Mouse (Mus musculus): Measurements from ENCODE around the gene Tmem165. TPM values are rescaled to one million over a fixed set of nuclear protein-coding genes. Genes with fewer than 3 reads are reported as not detected.

The Tmem165 gene
- polyA plus RNA-seq, 1 experiment = 26.0 TPM

GRCm38 (mm10) chr5:76190609-76191008, 6.9 kb downstream of the Tmem165 start:
- TF ChIP-seq CTCF (IDR thresholded peaks at IDR 0.05; ENCODE audit: control insufficient read depth, insufficient read depth, low read length) (no peak), POLR2A (IDR thresholded peaks at IDR 0.05; ENCODE audit: borderline replicate concordance, control insufficient read depth, low read depth, low read length) (no peak)
- Histone ChIP-seq H3K27ac (ENCODE audit: control insufficient read depth, insufficient read depth, low read depth, low read length, poor library complexity) (no peak overlapping the region), H3K4me1 (ENCODE audit: control insufficient read depth, insufficient read depth, low read length) (peaks cover 4% of the 10 kb centered on the region), H3K4me3 (replicated peaks; ENCODE audit: control insufficient read depth, low read depth, low read length) (no peak overlapping the region)
- 70% methylated on average over 4 of the region's 4 CpGs for WGBS

- no peak for TF ChIP-seq CTCF (IDR thresholded peaks at IDR 0.05; ENCODE audit: control insufficient read depth, insufficient read depth, low read length)
- no peak for TF ChIP-seq POLR2A (IDR thresholded peaks at IDR 0.05; ENCODE audit: borderline replicate concordance, control insufficient read depth, low read depth, low read length)
- Histone ChIP-seq H3K4me3 (replicated peaks; ENCODE audit: control insufficient read depth, low read depth, low read length) (no peak overlapping the region), H3K4me1 (ENCODE audit: control insufficient read depth, insufficient read depth, low read length) (no peaks in the 10 kb centered on the region; the same call in 1 of the 2 replicates), H3K27ac (ENCODE audit: control insufficient read depth, insufficient read depth, low read depth, low read length, poor library complexity) (no peak overlapping the region)
These were observed 9.4 kb downstream of the Tmem165 start for GRCm38 (mm10) chr5:76193075-76193474.

DNA sequence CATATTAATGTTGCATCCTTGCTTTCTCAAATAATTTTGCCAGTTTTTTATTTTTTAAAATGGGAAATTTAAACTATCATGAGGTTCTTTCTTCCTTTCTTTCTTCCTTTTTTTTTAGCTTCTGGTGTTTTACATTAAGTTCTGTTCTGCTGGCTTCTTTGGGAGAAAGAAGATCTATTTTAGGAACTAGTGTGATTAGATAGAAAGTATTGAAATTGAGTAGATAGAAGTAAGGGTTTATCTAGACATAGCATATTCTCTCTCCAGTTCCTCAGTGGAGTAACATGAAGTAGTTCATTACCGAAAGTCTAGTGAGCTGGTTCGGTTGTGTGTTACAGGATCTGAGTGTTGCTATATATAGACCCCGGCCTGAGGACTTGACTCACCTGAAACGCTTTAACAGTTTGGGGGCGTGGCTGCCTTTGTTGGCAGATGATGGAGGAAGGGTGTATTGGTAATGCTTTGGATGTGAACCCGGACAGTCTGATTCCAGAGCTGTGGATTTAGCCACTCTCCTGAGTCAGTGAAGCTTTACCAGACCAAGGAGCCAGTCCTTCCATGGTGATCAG, 10.8 kb downstream of the Tmem165 start:
- H3K27ac ChIP-seq (ENCODE audit: control insufficient read depth, insufficient read depth, low read depth, low read length, poor library complexity) = no peak overlapping the region
- no peak overlapping the region for H3K4me3 ChIP-seq (replicated peaks; ENCODE audit: control insufficient read depth, low read depth, low read length)
- 73% methylated on average over 6 of the region's 6 CpGs for WGBS
- H3K4me1 ChIP-seq (ENCODE audit: control insufficient read depth, insufficient read depth, low read length) = no peaks in the 10 kb centered on the region; the same call in 1 of the 2 replicates
- no peak for TF ChIP-seq POLR2A (IDR thresholded peaks at IDR 0.05; ENCODE audit: borderline replicate concordance, control insufficient read depth, low read depth, low read length)
- no peak for TF ChIP-seq CTCF (IDR thresholded peaks at IDR 0.05; ENCODE audit: control insufficient read depth, insufficient read depth, low read length)

GRCm38 (mm10) chr5:76199346-76199745, 15.7 kb downstream of the Tmem165 start:
- 91% methylated on average over 13 of the region's 13 CpGs for WGBS
- no peak for TF ChIP-seq POLR2A (IDR thresholded peaks at IDR 0.05; ENCODE audit: borderline replicate concordance, control insufficient read depth, low read depth, low read length)
- TF ChIP-seq CTCF (IDR thresholded peaks at IDR 0.05; ENCODE audit: control insufficient read depth, insufficient read depth, low read length) = no peak
- Histone ChIP-seq H3K4me3 (replicated peaks; ENCODE audit: control insufficient read depth, low read depth, low read length) (no peak overlapping the region), H3K4me1 (ENCODE audit: control insufficient read depth, insufficient read depth, low read length) (no peaks in the 10 kb centered on the region), H3K27ac (ENCODE audit: control insufficient read depth, insufficient read depth, low read depth, low read length, poor library complexity) (no peak overlapping the region)

DNA sequence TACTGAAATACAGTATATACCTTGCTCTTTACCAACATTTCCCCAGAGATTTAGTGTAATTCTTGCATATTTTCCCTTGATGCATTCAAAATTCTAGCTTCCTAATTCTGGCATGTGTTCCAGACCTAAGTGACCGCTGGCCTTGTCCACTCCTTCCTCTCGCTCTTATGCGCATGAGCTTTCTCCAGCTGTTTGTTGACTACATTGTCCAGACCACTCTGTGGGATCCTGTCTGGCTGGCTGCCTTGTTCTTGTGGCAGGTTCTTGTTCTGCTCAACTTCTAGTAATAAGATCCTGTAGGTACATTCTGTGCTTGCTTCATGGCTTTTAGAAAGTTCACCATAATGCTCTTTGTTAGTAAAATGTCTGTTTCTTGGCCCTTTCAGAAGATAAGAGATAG, 19.5 kb downstream of the Tmem165 start:
- WGBS = 92% methylated on average over 3 of the region's 3 CpGs
- Histone ChIP-seq H3K4me3 (replicated peaks; ENCODE audit: control insufficient read depth, low read depth, low read length) (no peak overlapping the region), H3K4me1 (ENCODE audit: control insufficient read depth, insufficient read depth, low read length) (no peaks in the 10 kb centered on the region), H3K27ac (ENCODE audit: control insufficient read depth, insufficient read depth, low read depth, low read length, poor library complexity) (no peak overlapping the region)
- TF ChIP-seq POLR2A (IDR thresholded peaks at IDR 0.05; ENCODE audit: borderline replicate concordance, control insufficient read depth, low read depth, low read length) (no peak), CTCF (IDR thresholded peaks at IDR 0.05; ENCODE audit: control insufficient read depth, insufficient read depth, low read length) (no peak)

DNA sequence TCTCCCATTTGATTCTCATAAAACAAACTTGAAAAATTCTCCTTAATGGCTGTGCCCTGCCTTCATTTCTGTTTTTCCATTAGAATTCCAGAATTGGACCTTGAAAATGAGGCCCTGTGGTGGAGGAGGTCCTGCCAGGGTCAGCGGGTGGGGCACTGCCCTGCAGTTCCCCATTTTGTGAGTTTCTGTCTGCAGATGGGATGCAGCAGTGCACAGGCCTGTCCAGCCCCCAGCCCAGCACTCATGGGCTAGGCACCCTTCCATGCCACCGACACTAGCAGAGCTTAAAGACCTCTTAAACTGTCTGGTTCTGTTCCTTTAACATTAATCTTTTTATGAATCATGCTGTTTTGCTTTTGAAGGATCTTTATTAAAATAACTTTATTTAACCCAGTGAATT, 22.2 kb downstream of the Tmem165 start:
- Histone ChIP-seq H3K4me3 (replicated peaks; ENCODE audit: control insufficient read depth, low read depth, low read length) (no peak overlapping the region), H3K4me1 (ENCODE audit: control insufficient read depth, insufficient read depth, low read length) (no peaks in the 10 kb centered on the region), H3K27ac (ENCODE audit: control insufficient read depth, insufficient read depth, low read depth, low read length, poor library complexity) (no peak overlapping the region)
- 67% methylated on average over 2 of the region's 2 CpGs for WGBS
- TF ChIP-seq CTCF (IDR thresholded peaks at IDR 0.05; ENCODE audit: control insufficient read depth, insufficient read depth, low read length) = no peak
- TF ChIP-seq POLR2A (IDR thresholded peaks at IDR 0.05; ENCODE audit: borderline replicate concordance, control insufficient read depth, low read depth, low read length) = no peak

DNA sequence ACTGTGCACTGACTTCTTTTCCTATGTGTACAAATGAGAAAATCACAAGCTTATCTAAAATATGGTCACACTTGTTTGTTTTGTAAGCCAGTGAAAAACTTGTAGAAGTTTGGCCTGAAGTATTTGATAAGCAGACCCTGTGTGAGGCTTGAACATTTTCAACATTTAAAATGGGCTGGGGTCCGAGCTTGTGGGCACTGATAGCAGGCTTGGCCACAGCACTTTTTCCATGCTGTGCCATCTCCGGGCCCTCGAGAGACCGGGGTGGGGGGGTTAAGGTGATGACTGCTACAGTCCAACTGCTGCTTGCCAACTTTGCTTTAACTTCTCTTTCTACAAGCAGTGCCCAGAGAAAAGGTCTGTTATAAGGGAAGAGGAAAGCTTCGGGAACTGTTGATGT, 24.4 kb downstream of the Tmem165 start:
- WGBS = 90% methylated on average over 5 of the region's 5 CpGs
- TF ChIP-seq CTCF (IDR thresholded peaks at IDR 0.05; ENCODE audit: control insufficient read depth, insufficient read depth, low read length) = no peak
- TF ChIP-seq POLR2A (IDR thresholded peaks at IDR 0.05; ENCODE audit: borderline replicate concordance, control insufficient read depth, low read depth, low read length) = no peak
- H3K4me3 ChIP-seq (replicated peaks; ENCODE audit: control insufficient read depth, low read depth, low read length) = no peak overlapping the region
- H3K27ac ChIP-seq (ENCODE audit: control insufficient read depth, insufficient read depth, low read depth, low read length, poor library complexity) = no peak overlapping the region
- no peaks in the 10 kb centered on the region for H3K4me1 ChIP-seq (ENCODE audit: control insufficient read depth, insufficient read depth, low read length)

- no peaks in the 10 kb centered on the region for H3K4me1 ChIP-seq (ENCODE audit: control insufficient read depth, insufficient read depth, low read length)
- 66% methylated on average over 6 of the region's 6 CpGs for WGBS
- 0 out of 2 replicates have a peak, but pooled peaks have one; percentile 4 for TF ChIP-seq CTCF (IDR thresholded peaks at IDR 0.05; ENCODE audit: control insufficient read depth, insufficient read depth, low read length)
- TF ChIP-seq POLR2A (IDR thresholded peaks at IDR 0.05; ENCODE audit: borderline replicate concordance, control insufficient read depth, low read depth, low read length) = no peak
- no peak overlapping the region for H3K4me3 ChIP-seq (replicated peaks; ENCODE audit: control insufficient read depth, low read depth, low read length)
- H3K27ac ChIP-seq (ENCODE audit: control insufficient read depth, insufficient read depth, low read depth, low read length, poor library complexity) = no peak overlapping the region
These were observed 33.0 kb downstream of the Tmem165 start for GRCm38 (mm10) chr5:76216691-76217090.
